Mouse (Mus musculus) kidney, adult 2 months (tissue): ENCODE data around the gene Rpn1.

Source experiments
- CTCF ChIP-seq: fragments of 200-500 bp; conservative IDR thresholded peaks from 2 replicates; pipeline ENCODE4 v1.5.1; 2011; ENCODE audit warnings: low read depth, mild to moderate bottlenecking, control low read depth, low read length, moderate library complexity, mixed read lengths; ENCODE audit not compliant: insufficient read depth, insufficient read length
- POLR2A ChIP-seq: fragments of 200-500 bp; IDR thresholded peaks from one replicate; pipeline ENCODE4 v1.6.1; 2011; ENCODE audit warnings: low read depth, low read length, control low read depth

DNA sequence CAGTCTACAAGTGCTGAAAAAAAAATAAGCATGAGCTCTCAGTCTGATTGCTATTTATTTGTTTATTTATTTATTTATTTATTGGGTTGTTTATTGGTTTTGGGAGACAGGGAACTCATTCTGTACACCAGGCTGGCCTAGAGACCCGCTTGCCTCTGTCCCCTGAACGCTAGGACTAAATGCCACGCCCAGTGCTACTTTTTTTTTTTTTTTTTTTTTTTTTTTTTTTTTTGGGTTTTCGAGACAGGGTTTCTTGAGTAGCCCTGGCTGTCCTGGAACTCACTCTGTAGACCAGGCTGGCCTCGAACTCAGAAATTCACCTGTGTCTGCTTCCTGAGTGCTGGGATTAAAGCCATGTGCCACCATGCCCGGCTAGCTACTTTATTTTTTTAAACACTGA is 13.8 kb upstream of the Rpn1 start:
- no peak for TF ChIP-seq CTCF
- no peak for TF ChIP-seq POLR2A
